9 mouse cellular contexts compared by ENCODE assay signal in the genomic region with DNA sequence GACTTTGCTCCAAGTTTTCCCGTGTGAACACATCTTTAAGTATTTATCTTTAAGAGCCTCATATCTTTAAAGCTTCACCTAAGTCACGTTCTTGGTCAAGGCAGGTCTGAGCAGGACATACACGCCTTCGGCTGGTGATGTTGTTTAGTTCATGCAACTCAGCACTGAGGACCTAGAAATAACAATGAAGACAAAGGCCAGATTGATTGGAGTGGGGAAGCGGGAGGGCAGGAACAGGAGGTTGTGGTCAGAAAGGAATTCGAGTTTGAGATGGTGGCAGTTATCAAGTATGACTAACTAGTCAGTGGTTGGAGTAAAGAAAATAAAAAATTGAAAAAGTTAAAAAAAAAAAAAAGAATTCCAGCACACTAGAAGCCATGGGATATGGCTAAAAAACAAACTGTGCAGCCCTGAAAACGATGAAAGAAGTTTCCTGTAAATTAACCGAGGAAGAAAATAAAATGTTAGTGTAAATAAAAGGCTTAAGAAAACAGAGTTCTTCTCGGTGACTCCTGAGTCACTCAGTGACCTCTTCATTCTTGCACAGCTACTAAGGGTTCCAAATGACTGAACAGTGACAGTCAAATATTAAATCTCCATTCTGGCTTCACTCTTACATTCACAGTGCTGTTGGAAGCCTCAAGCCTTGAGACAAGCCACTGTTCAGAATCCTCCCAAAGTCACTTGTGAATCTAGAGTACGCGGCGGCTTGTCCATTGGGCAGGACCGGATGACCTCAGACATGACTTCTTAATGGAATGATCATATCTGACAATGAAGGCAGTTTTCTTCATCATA.
"Had no signal": no experiment of that assay in that cellular context is flagged by ENCODE, and none has a peak within 500 bp of the region (broad histone marks: within the 10 kb centered on the region; RNA-seq: fewer than 3 reads in every experiment).

No protein-coding gene starts in this region.

- H3K4me1 ChIP-seq: limb, embryonic 13.5 days; midbrain, embryonic 12.5 days had no signal

- H3K9me3 ChIP-seq: kidney, embryonic 15.5 days; limb, embryonic 13.5 days had no signal

- ATAC-seq: midbrain, embryonic 16.5 days had no signal

- H3K4me2 ChIP-seq: kidney, embryonic 15.5 days; limb, embryonic 13.5 days; midbrain, embryonic 12.5 days had no signal

- H3K27me3 ChIP-seq: kidney, embryonic 15.5 days; limb, embryonic 13.5 days; midbrain, embryonic 12.5 days had no signal

- H3K27ac ChIP-seq: kidney, embryonic 15.5 days; limb, embryonic 13.5 days; liver, embryonic 14.5 days; midbrain, embryonic 12.5 days; stomach, postnatal 0 days had no signal

- H3K4me3 ChIP-seq: kidney, embryonic 15.5 days; limb, embryonic 13.5 days; midbrain, embryonic 12.5 days had no signal

- H3K9ac ChIP-seq: kidney, embryonic 15.5 days; limb, embryonic 13.5 days; liver, embryonic 14.5 days; midbrain, embryonic 12.5 days had no signal

- DNase-seq: left cerebral cortex, postnatal 4 days; lung, adult 18-20 months; right cerebral cortex, postnatal 25 days had no signal

- H3K36me3 ChIP-seq: kidney, embryonic 15.5 days; limb, embryonic 13.5 days; midbrain, embryonic 12.5 days had no signal
